Mouse (Mus musculus): Measurements from ENCODE around the gene Tbc1d1. TPM values are rescaled to one million over a fixed set of nuclear protein-coding genes. Genes with fewer than 3 reads are reported as not detected.

The Tbc1d1 gene
- polyA plus RNA-seq, 2 experiments: 4.8 to 5.6 TPM

DNA sequence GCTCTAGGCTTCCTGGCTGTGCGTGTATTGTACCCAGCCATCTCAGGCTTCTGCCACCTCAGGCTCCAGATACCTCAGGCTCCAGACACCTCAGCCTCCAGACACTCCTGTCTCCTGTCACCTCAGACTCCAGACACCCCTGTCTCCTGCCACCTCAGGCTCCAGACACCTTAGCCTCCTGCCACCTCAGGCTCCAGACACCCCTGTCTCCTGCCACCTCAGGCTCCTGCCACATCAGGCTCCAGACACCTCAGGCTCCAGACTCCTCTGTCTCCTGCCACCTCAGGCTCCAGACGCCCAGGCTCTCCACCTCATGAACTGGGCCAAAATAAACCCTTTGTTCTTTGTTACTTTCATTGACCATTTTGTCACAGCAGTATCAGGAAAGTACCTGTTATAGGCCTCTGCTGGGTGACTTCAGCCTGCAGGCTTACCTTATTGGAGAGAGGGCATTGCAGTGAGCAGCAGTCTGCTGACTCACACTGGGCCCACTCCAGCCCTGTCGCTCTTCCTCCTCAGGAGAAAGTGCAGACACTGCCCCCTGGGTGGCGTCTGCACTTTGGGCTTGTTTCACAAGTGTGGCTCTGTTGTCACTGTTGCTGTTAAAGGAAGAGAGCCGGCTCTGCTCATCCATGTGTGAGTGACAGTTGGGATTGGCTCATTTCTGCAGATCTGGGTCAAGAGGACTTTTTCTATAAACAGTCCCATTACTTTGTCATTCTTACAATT, 188.0 kb downstream of the Tbc1d1 start:
- Histone ChIP-seq H3K4me3 (ENCODE audit: insufficient read depth in 1 of 2, low read depth in 2 of 2, low read length in 2 of 2) (no peak overlapping the region), H3K4me2 (ENCODE audit: low read depth) (no peak overlapping the region), H3K9me3 (ENCODE audit: control insufficient read depth, low read length) (no peaks in the 10 kb centered on the region), H3K9ac (replicated peaks) (no peak overlapping the region), H3K27ac (no peak overlapping the region), H3K36me3 (replicated peaks; ENCODE audit: control insufficient read depth, insufficient read depth, low read depth) (no peaks in the 10 kb centered on the region), H3K4me1 (replicated peaks; ENCODE audit: control insufficient read depth in 2 of 2, insufficient read depth in 2 of 2, low read length in 1 of 2) (peaks cover 0 to 10% of the 10 kb centered on the region in 2 experiments; a peak in 2 of 4 replicates), H3K27me3 (ENCODE audit: control insufficient read depth, insufficient read depth, low read length) (no peaks in the 10 kb centered on the region)
- WGBS (ENCODE audit: insufficient replicate concordance): 38% methylated on average over 5 of the region's 5 CpGs
- no peak for TF ChIP-seq EP300 (IDR thresholded peaks at IDR 0.05; ENCODE audit: low read depth)
- peak; percentile 64 for TF ChIP-seq CTCF (IDR thresholded peaks at IDR 0.05; ENCODE audit: low read depth)
- ATAC-seq (ENCODE audit: insufficient read depth) (peak; percentile 27; the same call in 1 of the 2 replicates), DNase-seq (ENCODE audit: low read depth in 3 of 3, low spot score in 3 of 3) (peak in 2 of 3 experiments; percentile 38 to 43)

DNA sequence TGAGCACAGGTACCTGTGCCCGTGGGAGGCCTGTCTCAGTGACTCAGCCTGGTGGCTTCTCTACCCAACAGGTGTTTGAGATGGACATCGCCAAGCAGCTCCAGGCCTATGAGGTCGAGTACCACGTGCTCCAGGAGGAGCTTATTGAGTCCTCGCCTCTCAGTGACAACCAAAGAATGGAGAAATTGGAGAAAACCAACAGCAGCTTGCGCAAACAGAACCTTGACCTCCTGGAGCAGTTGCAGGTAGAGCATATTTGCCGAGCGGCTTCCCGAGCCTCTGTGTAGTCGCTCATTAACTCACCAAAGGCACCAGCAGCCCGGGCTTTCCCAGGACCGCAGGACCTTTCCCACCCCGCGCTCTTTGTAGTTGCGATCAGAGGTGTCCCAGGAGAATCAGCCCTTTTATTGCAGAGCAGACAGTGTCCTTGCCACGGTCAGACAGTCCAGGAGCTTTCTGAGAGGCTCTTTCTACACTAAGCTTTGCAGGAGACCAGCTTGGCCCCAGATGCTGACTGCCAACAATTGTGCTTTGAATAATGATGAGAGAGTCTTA, 189.2 kb downstream of the Tbc1d1 start:
- TF ChIP-seq EP300 (IDR thresholded peaks at IDR 0.05; ENCODE audit: low read depth) (no peak), CTCF (IDR thresholded peaks at IDR 0.05; ENCODE audit: low read depth) (no peak)
- H3K27me3 ChIP-seq (ENCODE audit: control insufficient read depth, insufficient read depth, low read length): no peaks in the 10 kb centered on the region
- no peak overlapping the region for H3K4me3 ChIP-seq (ENCODE audit: insufficient read depth in 1 of 2, low read depth in 2 of 2, low read length in 2 of 2)
- no peak overlapping the region for H3K4me2 ChIP-seq (ENCODE audit: low read depth)
- ATAC-seq (ENCODE audit: insufficient read depth) (peak; percentile 81), DNase-seq (ENCODE audit: low read depth in 3 of 3, low spot score in 3 of 3) (peak; percentile 30 to 42 (median 41))
- 73% methylated on average over 16 of the region's 16 CpGs for WGBS (ENCODE audit: insufficient replicate concordance)
- no peak overlapping the region for H3K9ac ChIP-seq (replicated peaks)
- H3K4me1 ChIP-seq (replicated peaks; ENCODE audit: control insufficient read depth in 2 of 2, insufficient read depth in 2 of 2, low read length in 1 of 2): peaks cover 0 to 10% of the 10 kb centered on the region in 2 experiments; a peak in 2 of 4 replicates
- H3K27ac ChIP-seq: no peak overlapping the region
- no peaks in the 10 kb centered on the region for H3K36me3 ChIP-seq (replicated peaks; ENCODE audit: control insufficient read depth, insufficient read depth, low read depth)
- H3K9me3 ChIP-seq (ENCODE audit: control insufficient read depth, low read length): no peaks in the 10 kb centered on the region

DNA sequence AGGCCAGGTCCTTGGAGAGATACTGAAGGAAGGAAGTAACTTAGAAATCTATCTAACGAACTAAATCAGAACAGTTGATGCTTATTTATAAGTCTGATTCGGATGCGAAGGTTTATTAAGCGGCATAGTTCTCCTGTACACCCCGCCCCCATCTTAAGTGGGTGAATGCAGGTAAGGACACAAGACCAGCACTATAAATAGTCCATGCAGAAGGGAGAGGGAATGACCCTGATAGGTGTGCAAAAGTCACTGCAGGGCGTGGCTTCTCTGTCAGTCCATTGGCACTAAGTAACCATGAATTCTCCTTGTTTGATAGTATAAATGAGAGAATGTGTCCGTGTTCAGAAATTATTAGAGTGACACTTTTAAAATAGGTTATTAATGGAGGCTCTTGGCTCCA, 189.7 kb downstream of the Tbc1d1 start:
- H3K27ac ChIP-seq: no peak overlapping the region
- no peaks in the 10 kb centered on the region for H3K27me3 ChIP-seq (ENCODE audit: control insufficient read depth, insufficient read depth, low read length)
- no peak overlapping the region for H3K4me2 ChIP-seq (ENCODE audit: low read depth)
- TF ChIP-seq EP300 (IDR thresholded peaks at IDR 0.05; ENCODE audit: low read depth): no peak
- TF ChIP-seq CTCF (IDR thresholded peaks at IDR 0.05; ENCODE audit: low read depth): no peak
- WGBS (ENCODE audit: insufficient replicate concordance): 73% methylated on average over 7 of the region's 7 CpGs
- ATAC-seq (ENCODE audit: insufficient read depth) (no peak; the same call in 1 of the 2 replicates), DNase-seq (ENCODE audit: low read depth in 3 of 3, low spot score in 3 of 3) (no peak)
- H3K9ac ChIP-seq (replicated peaks): no peak overlapping the region
- H3K9me3 ChIP-seq (ENCODE audit: control insufficient read depth, low read length): no peaks in the 10 kb centered on the region
- no peaks in the 10 kb centered on the region for H3K36me3 ChIP-seq (replicated peaks; ENCODE audit: control insufficient read depth, insufficient read depth, low read depth)
- H3K4me1 ChIP-seq (replicated peaks; ENCODE audit: control insufficient read depth in 2 of 2, insufficient read depth in 2 of 2, low read length in 1 of 2): peaks cover 0 to 10% of the 10 kb centered on the region in 2 experiments; a peak in 2 of 4 replicates
- H3K4me3 ChIP-seq (ENCODE audit: insufficient read depth in 1 of 2, low read depth in 2 of 2, low read length in 2 of 2): no peak overlapping the region

DNA sequence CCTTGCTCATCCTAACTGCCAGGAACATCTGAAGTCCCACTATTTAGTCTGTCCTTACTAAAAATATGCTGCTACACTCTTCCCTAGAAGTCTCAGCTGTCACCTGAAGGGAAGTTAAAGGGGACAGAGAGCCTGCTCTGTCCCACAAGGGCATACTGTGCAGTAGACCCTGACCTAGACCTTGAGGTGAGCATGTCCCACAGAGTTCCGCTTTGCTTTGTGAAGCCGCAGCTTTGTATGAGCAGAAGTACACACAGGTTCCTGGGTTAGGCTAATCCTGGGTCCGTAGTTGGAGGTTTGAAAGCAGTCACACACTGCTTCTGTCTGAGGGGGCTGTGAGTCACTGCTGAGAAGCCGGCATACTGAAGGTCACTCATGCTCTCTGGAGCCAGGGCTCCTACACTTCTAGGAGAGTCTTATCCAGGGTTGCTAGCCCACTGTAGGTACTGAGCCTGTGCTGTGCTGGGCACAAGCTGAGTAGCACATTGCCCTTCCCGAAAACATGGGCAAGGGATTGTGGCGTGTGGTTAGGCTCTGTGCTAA, 190.3 kb downstream of the Tbc1d1 start:
- DNase-seq (ENCODE audit: low read depth in 3 of 3, low spot score in 3 of 3): no peak
- H3K9me3 ChIP-seq (ENCODE audit: control insufficient read depth, low read length): no peaks in the 10 kb centered on the region

DNA sequence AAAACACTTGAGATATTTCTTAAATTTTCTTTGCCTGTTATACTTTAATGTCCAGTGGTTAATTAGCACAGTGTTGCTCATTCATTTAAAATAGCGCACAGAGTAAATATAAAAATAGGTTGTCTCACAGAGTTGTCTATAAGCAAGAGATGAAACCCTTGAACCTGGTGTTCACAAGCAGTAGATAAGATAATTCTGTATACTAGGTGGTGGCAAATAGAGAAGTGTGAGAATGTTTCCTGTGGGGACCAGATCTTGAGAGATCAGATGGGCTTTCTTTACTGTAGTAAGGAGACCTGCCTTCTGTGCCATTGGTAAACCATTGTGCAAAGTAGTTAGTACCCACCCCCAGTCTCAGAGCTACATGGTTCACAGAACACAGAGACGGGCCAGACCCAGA, 192.1 kb downstream of the Tbc1d1 start:
- ATAC-seq (ENCODE audit: insufficient read depth) (no peak), DNase-seq (ENCODE audit: low read depth in 3 of 3, low spot score in 3 of 3) (no peak)
- Histone ChIP-seq H3K36me3 (replicated peaks; ENCODE audit: control insufficient read depth, insufficient read depth, low read depth) (no peaks in the 10 kb centered on the region), H3K4me2 (ENCODE audit: low read depth) (no peak overlapping the region), H3K4me1 (replicated peaks; ENCODE audit: control insufficient read depth in 2 of 2, insufficient read depth in 2 of 2, low read length in 1 of 2) (peaks cover 0 to 7% of the 10 kb centered on the region in 2 experiments; a peak in 2 of 4 replicates), H3K9me3 (ENCODE audit: control insufficient read depth, low read length) (no peaks in the 10 kb centered on the region), H3K4me3 (ENCODE audit: insufficient read depth in 1 of 2, low read depth in 2 of 2, low read length in 2 of 2) (no peak overlapping the region), H3K27me3 (ENCODE audit: control insufficient read depth, insufficient read depth, low read length) (no peaks in the 10 kb centered on the region), H3K9ac (replicated peaks) (no peak overlapping the region), H3K27ac (no peak overlapping the region)
- WGBS (ENCODE audit: insufficient replicate concordance): 80% methylated on average over 2 of the region's 2 CpGs
- no peak for TF ChIP-seq CTCF (IDR thresholded peaks at IDR 0.05; ENCODE audit: low read depth)
- no peak for TF ChIP-seq EP300 (IDR thresholded peaks at IDR 0.05; ENCODE audit: low read depth)

More for the DNA sequence above, 190.3 kb downstream of the Tbc1d1 start:
- 75% methylated on average over 6 of the region's 6 CpGs for WGBS (ENCODE audit: insufficient replicate concordance)
- H3K9ac ChIP-seq (replicated peaks): no peak overlapping the region
- no peak for TF ChIP-seq EP300 (IDR thresholded peaks at IDR 0.05; ENCODE audit: low read depth)
- no peak for TF ChIP-seq CTCF (IDR thresholded peaks at IDR 0.05; ENCODE audit: low read depth)
- H3K4me3 ChIP-seq (ENCODE audit: insufficient read depth in 1 of 2, low read depth in 2 of 2, low read length in 2 of 2): no peak overlapping the region
- no peaks in the 10 kb centered on the region for H3K36me3 ChIP-seq (replicated peaks; ENCODE audit: control insufficient read depth, insufficient read depth, low read depth)
- H3K4me2 ChIP-seq (ENCODE audit: low read depth): no peak overlapping the region
- H3K27me3 ChIP-seq (ENCODE audit: control insufficient read depth, insufficient read depth, low read length): no peaks in the 10 kb centered on the region
- no peak overlapping the region; the same call in 1 of the 2 replicates for H3K27ac ChIP-seq
- no peak for ATAC-seq (ENCODE audit: insufficient read depth)
- peaks cover 0 to 10% of the 10 kb centered on the region in 2 experiments; a peak in 2 of 4 replicates for H3K4me1 ChIP-seq (replicated peaks; ENCODE audit: control insufficient read depth in 2 of 2, insufficient read depth in 2 of 2, low read length in 1 of 2)
